Mouse (Mus musculus): Measurements from ENCODE around the gene Lhx2.

DNA sequence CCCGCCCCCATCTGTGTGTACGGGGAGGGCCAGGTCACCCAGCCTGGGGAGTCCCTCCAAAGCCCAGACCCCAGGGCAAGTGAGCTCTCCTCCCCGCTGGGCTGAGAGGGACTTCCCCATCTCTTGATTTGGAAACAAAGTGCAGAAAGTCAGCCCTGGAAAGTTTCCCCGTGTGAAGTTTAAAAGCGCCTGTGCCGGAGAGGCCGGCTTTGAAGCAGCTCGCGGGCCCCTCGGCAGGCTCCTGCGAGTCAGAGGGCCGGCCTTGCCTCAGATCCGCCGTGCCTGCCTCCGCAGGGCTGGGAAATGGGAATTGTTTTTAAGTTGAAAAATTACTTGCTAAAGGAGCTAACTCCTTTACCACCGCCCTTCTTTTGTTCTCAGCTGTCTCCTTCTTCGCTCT is 2.5 kb upstream of the Lhx2 start:
- TF ChIP-seq CTCF (IDR thresholded peaks at IDR 0.05; ENCODE audit: low read depth, low read length) (no peak), POLR2A (IDR thresholded peaks at IDR 0.05; ENCODE audit: insufficient read depth, low read length) (no peak)
